Mouse (Mus musculus) R1 (cell line): ENCODE results near the gene Kat7.

Experiments used
- DNase-seq: peaks from one replicate; pipeline ENCODE4 v3.0.0-alpha.2; 2018; ENCODE audit warnings: low read depth, low spot score

Kat7 gene

GRCm38 (mm10) chr11:95232329-95232696 lies 77.7 kb downstream of the Kat7 start:
- DNase-seq = no peak

GRCm38 (mm10) chr11:95231688-95232328 lies 78.2 kb downstream of the Kat7 start:
- DNase-seq = peak; percentile 69

- DNase-seq = no peak
Measured at GRCm38 (mm10) chr11:95227467-95227866, 82.6 kb downstream of the Kat7 start.

- peak; percentile 32 for DNase-seq
Measured at GRCm38 (mm10) chr11:95225448-95225847, 84.6 kb downstream of the Kat7 start.
